Mouse (Mus musculus): Measurements from ENCODE around the gene Adi1.

Gene Adi1

GRCm38 (mm10) chr12:28675121-28675924, at the start of gene Adi1:
TSS of gene Adi1 (plus strand) at chr12:28675231.
- peak; percentile 90 for DNase-seq (ENCODE audit: low spot score)

- DNase-seq (ENCODE audit: low spot score), result no peak
These were observed 49.6 kb upstream of the Adi1 start for GRCm38 (mm10) chr12:28625407-28625806.

- no peak for DNase-seq (ENCODE audit: low spot score)
These were observed 47.9 kb upstream of the Adi1 start for GRCm38 (mm10) chr12:28627092-28627491.

GRCm38 (mm10) chr12:28628436-28628835, 46.6 kb upstream of the Adi1 start:
- no peak for DNase-seq (ENCODE audit: low spot score)

- no peak for DNase-seq (ENCODE audit: low spot score)
These were observed 39.9 kb upstream of the Adi1 start for GRCm38 (mm10) chr12:28635058-28635534.

GRCm38 (mm10) chr12:28635535-28636476, 39.2 kb upstream of the Adi1 start, which contains the start of gene Rps7:
TSS of gene Rps7 (minus strand) at chr12:28635953.
- peak; percentile 96 for DNase-seq (ENCODE audit: low spot score)

- DNase-seq (ENCODE audit: low spot score), result no peak
These were observed 38.5 kb upstream of the Adi1 start for GRCm38 (mm10) chr12:28636543-28636942.

GRCm38 (mm10) chr12:28638778-28639177, 36.3 kb upstream of the Adi1 start:
- no peak for DNase-seq (ENCODE audit: low spot score)

- peak; percentile 94 for DNase-seq (ENCODE audit: low spot score)
These were observed 25.6 kb upstream of the Adi1 start, which contains the start of gene Rnaseh1 for GRCm38 (mm10) chr12:28649141-28650110. TSS of gene Rnaseh1 (plus strand) at chr12:28649602.

- DNase-seq (ENCODE audit: low spot score), result no peak
These were observed 12.4 kb upstream of the Adi1 start for GRCm38 (mm10) chr12:28662628-28663027.

GRCm38 (mm10) chr12:28666734-28667133, 8.3 kb upstream of the Adi1 start:
- no peak for DNase-seq (ENCODE audit: low spot score)

GRCm38 (mm10) chr12:28667287-28667686, 7.7 kb upstream of the Adi1 start:
- no peak for DNase-seq (ENCODE audit: low spot score)

GRCm38 (mm10) chr12:28674038-28674720, 852 bp upstream of the Adi1 start:
- DNase-seq (ENCODE audit: low spot score), result no peak

- no peak for DNase-seq (ENCODE audit: low spot score)
These were observed 836 bp downstream of the Adi1 start for GRCm38 (mm10) chr12:28675925-28676209.

GRCm38 (mm10) chr12:28684674-28685073, 9.6 kb downstream of the Adi1 start:
- DNase-seq (ENCODE audit: low spot score), result no peak

- no peak for DNase-seq (ENCODE audit: low spot score)
These were observed 10.7 kb downstream of the Adi1 start for GRCm38 (mm10) chr12:28685771-28686170.

- DNase-seq (ENCODE audit: low spot score), result no peak
These were observed 11.3 kb downstream of the Adi1 start for GRCm38 (mm10) chr12:28686199-28686879.

- DNase-seq (ENCODE audit: low spot score), result no peak
These were observed 14.0 kb downstream of the Adi1 start for GRCm38 (mm10) chr12:28688996-28689395.

GRCm38 (mm10) chr12:28690730-28691129, 15.7 kb downstream of the Adi1 start:
- DNase-seq (ENCODE audit: low spot score), result no peak

- DNase-seq (ENCODE audit: low spot score), result no peak
These were observed 18.7 kb downstream of the Adi1 start for GRCm38 (mm10) chr12:28693738-28694137.

All from MN1 (cell line).